Mouse (Mus musculus) heart, adult 2 months (tissue): ENCODE measurements at regions not wholly inside any gene's neighbourhood (a gene's known extent, or its start where the extent isn't known, plus 50 kb on each side); places are given as distances from the start of the nearest gene placed in this dataset.

Experiments
- DNase-seq, 2 experiments: peaks; one replicate each; pipeline ENCODE4 v3.0.0; 2021
- H3K27ac ChIP-seq: fragments of 200-600 bp; 2 replicates; pipeline ENCODE4 v1.8.1; 2022
- H3K27me3 ChIP-seq: fragments of 200-500 bp; 2 replicates; pipeline ENCODE4 v1.6.1; 2012; ENCODE audit warnings: mild to moderate bottlenecking, low read length, inconsistent platforms, mixed read lengths; ENCODE audit not compliant: control insufficient read depth, insufficient read depth
- H3K36me3 ChIP-seq: fragments of 200-500 bp; 2 replicates; pipeline ENCODE4 v1.6.1; 2012; ENCODE audit warnings: low read length, inconsistent platforms; ENCODE audit not compliant: control insufficient read depth, insufficient read depth
- H3K4me1 ChIP-seq: fragments of 200-500 bp; 2 replicates; pipeline ENCODE4 v1.6.1; 2011; ENCODE audit warnings: low read length; ENCODE audit not compliant: control insufficient read depth, insufficient read depth
- H3K4me3 ChIP-seq: fragments of 200-600 bp; 2 replicates; pipeline ENCODE4 v1.8.1; 2022
- H3K79me2 ChIP-seq: fragments of 200-500 bp; replicated peaks from 2 replicates; pipeline ENCODE4 v1.6.1; 2012; ENCODE audit warnings: mild to moderate bottlenecking, inconsistent platforms, low read length, moderate library complexity, mixed read lengths; ENCODE audit not compliant: control insufficient read depth, insufficient read depth
- H3K9ac ChIP-seq: fragments of 200-500 bp; 2 replicates; pipeline ENCODE4 v1.6.1; 2012; ENCODE audit warnings: low read depth, mild to moderate bottlenecking, control low read depth, inconsistent platforms, low read length, mixed read lengths
- CTCF ChIP-seq: fragments of 200-600 bp; IDR thresholded peaks from 2 replicates; pipeline ENCODE4 v1.8.1; 2022; ENCODE audit warnings: antibody characterized with exemption, mild to moderate bottlenecking, moderate library complexity
- EP300 ChIP-seq: fragments of 200-500 bp; IDR thresholded peaks from 2 replicates; pipeline ENCODE4 v1.6.1; 2011; ENCODE audit warnings: low read depth, low read length, control low read depth; ENCODE audit not compliant: insufficient read depth
- POLR2A ChIP-seq: fragments of 200-500 bp; IDR thresholded peaks from 2 replicates; pipeline ENCODE4 v1.6.1; 2011; ENCODE audit warnings: mild to moderate bottlenecking, low read depth, low read length, control low read depth; ENCODE audit not compliant: insufficient read depth
- WGBS: fragments of 180-500 bp; shearing (Covaris S2); methylation state at CpG from one replicate; pipeline ENCODE4 v1.1.7; 2018; 5-methylcytosine and 5-hydroxymethylcytosine counted together
- intact Hi-C: fragments of 180-260 bp; cut with DNase I; formaldehyde crosslinking; loops from one replicate; pipeline ENCODE4 v1.15.1; 2025

DNA sequence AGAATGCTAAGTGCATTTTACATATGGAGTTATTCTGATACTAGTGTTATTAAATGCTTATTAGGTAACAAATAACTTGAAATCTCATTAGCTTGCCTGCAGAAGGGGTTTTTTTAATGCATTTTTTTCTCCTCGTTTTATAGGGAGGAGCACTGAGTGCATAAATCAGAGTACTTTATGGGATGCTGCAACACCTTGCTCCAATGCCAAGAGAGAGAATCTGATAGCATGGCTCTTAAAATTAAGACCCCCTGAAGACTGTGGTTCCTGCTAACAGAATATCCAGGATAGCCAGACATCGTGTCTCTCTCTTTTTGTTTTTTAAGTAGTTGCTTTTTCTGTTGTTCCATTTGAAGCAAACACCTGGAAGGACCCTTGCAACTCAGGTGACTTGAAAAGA is 100.8 kb upstream of the Rnaseh2b start:
- no peak overlapping the region for H3K27ac ChIP-seq
- H3K27me3 ChIP-seq, result no peaks in the 10 kb centered on the region
- no peaks in the 10 kb centered on the region for H3K4me1 ChIP-seq
- no peak for DNase-seq
- intact Hi-C loops, result no loop called here
- TF ChIP-seq POLR2A (no peak), CTCF (no peak), EP300 (no peak)
- WGBS, result 87% methylated on average over 2 of the region's 2 CpGs
- H3K4me3 ChIP-seq, result no peak overlapping the region
- no peak overlapping the region for H3K9ac ChIP-seq
- H3K36me3 ChIP-seq, result no peaks in the 10 kb centered on the region
- H3K79me2 ChIP-seq, result no peaks in the 10 kb centered on the region

GRCm38 (mm10) chr14:62192814-62193213 is 99.6 kb upstream of the Rnaseh2b start:
- H3K27me3 ChIP-seq, result no peaks in the 10 kb centered on the region
- intact Hi-C loops, result no loop called here
- H3K36me3 ChIP-seq, result no peaks in the 10 kb centered on the region
- TF ChIP-seq CTCF (no peak), POLR2A (no peak), EP300 (no peak)
- WGBS, result 77% methylated on average over 8 of the region's 8 CpGs
- DNase-seq, result no peak
- no peak overlapping the region for H3K4me3 ChIP-seq
- no peak overlapping the region for H3K9ac ChIP-seq
- no peaks in the 10 kb centered on the region for H3K4me1 ChIP-seq
- no peak overlapping the region for H3K27ac ChIP-seq
- no peaks in the 10 kb centered on the region for H3K79me2 ChIP-seq

DNA sequence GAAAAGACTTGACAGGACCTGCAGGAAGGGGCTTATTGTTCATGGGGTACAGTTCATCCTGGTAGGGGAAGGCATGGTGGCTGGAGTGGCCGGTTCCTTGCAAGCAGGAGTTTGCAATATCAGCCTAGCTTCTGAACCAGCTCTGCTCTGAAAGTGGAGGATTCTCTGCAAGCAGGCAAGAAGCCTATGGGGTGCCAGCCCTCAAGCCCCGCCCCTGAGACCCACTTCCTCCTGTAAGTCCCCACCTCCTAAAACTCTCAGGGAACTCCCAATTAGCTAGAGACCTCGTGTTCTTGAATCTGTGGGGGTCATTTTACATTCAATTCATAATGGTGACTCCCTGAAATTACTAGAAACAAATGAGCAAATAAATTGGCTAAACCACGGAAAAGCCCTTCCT is 99.0 kb upstream of the Rnaseh2b start:
- no peak for DNase-seq
- no peaks in the 10 kb centered on the region for H3K4me1 ChIP-seq
- H3K27ac ChIP-seq, result no peak overlapping the region
- no peak overlapping the region for H3K4me3 ChIP-seq
- intact Hi-C loops, result no loop called here
- H3K9ac ChIP-seq, result no peak overlapping the region
- no peaks in the 10 kb centered on the region for H3K79me2 ChIP-seq
- no peaks in the 10 kb centered on the region for H3K27me3 ChIP-seq
- H3K36me3 ChIP-seq, result no peaks in the 10 kb centered on the region
- TF ChIP-seq EP300 (no peak), POLR2A (no peak), CTCF (no peak)
- 58% methylated on average over 4 of the region's 4 CpGs for WGBS

GRCm38 (mm10) chr14:62196776-62197175 is 95.6 kb upstream of the Rnaseh2b start:
- H3K9ac ChIP-seq, result no peak overlapping the region
- no peak overlapping the region for H3K4me3 ChIP-seq
- H3K79me2 ChIP-seq, result no peaks in the 10 kb centered on the region
- H3K27ac ChIP-seq, result no peak overlapping the region
- no peak for DNase-seq
- no peaks in the 10 kb centered on the region for H3K27me3 ChIP-seq
- H3K4me1 ChIP-seq, result no peaks in the 10 kb centered on the region
- 49% methylated on average over 4 of the region's 4 CpGs for WGBS
- intact Hi-C loops, result no loop called here
- no peaks in the 10 kb centered on the region for H3K36me3 ChIP-seq
- TF ChIP-seq EP300 (no peak), CTCF (no peak), POLR2A (no peak)

DNA sequence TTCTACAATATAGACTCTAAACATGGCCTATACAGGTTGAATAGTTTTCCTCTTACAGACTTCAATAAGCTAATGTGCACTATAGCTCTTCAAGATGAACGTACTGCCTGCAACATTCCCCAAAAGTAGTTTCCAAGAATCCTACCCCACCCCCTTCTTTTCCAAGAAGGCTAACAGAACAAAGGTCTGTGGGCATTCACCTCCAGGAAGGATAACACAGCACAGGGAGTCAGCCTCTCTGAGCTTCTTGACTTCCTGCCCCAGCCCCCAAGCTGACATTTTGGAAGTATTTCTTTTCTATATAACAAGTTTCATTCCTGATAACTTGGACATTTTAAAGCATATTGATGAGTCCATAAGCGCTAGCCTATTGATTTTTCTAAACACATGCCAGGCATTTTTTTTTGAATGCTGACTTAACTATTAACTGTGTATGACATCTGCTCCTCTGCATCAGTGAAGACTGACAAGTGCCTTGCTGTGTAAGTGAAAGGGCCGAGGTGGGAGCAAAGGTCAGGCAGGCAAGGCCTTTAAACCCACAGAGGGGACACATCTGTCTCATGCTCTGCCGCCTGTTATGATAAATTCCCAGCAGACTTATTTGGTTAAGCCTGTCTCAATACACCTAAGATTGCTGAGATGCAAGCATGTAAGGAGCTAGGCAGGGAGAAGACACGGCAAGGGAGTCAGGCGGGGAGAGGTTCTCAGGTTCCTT is 93.8 kb upstream of the Rnaseh2b start:
- intact Hi-C loops, result no loop called here
- Histone ChIP-seq H3K27ac (no peak overlapping the region), H3K4me1 (no peaks in the 10 kb centered on the region), H3K4me3 (no peak overlapping the region), H3K36me3 (no peaks in the 10 kb centered on the region), H3K79me2 (no peaks in the 10 kb centered on the region), H3K9ac (no peak overlapping the region), H3K27me3 (no peaks in the 10 kb centered on the region)
- DNase-seq, result no peak
- 69% methylated on average over 6 of the region's 6 CpGs for WGBS
- no peak for TF ChIP-seq POLR2A
- no peak for TF ChIP-seq CTCF
- no peak for TF ChIP-seq EP300

- H3K4me1 ChIP-seq, result no peaks in the 10 kb centered on the region
- H3K9ac ChIP-seq, result no peak overlapping the region
- no peak overlapping the region for H3K27ac ChIP-seq
- DNase-seq, result no peak
- H3K4me3 ChIP-seq, result no peak overlapping the region
- H3K36me3 ChIP-seq, result no peaks in the 10 kb centered on the region
- intact Hi-C loops, result no loop called here
- 82% methylated on average over 1 of the region's 1 CpGs for WGBS
- H3K27me3 ChIP-seq, result no peaks in the 10 kb centered on the region
- H3K79me2 ChIP-seq, result no peaks in the 10 kb centered on the region
- no peak for TF ChIP-seq EP300
- TF ChIP-seq CTCF, result no peak
- no peak for TF ChIP-seq POLR2A
Measured at GRCm38 (mm10) chr14:62215071-62215470, 77.3 kb upstream of the Rnaseh2b start.
